Mouse (Mus musculus): ENCODE measurements around the gene Gm20825.
"Not testable (repeated sequence)": the region's sequence is repeated elsewhere in the genome, so short reads cannot be mapped to it uniquely, and the experiment has no call there.

Gm20825 gene

GRCm38 (mm10) chrY:8071407-8071806 is at the start of gene Gm20825:
Gene Gm20825 (minus strand): TSS chrY:8071507.
- not testable (repeated sequence) for DNase-seq (ENCODE audit: low spot score)

Data from adipocyte (in vitro differentiated cells).